Mouse (Mus musculus): ENCODE data around the gene Atp6v1f.

Atp6v1f gene

GRCm38 (mm10) chr6:29517139-29517538 is 49.6 kb downstream of the Atp6v1f start:
- intact Hi-C loops (cut with DNase I), result loop anchor here (2.0 kb wide), 1 partner anchor 134 kb away; no protein-coding TSS in a partner anchor
